Mouse (Mus musculus) spleen, adult 18-20 months (tissue): ENCODE results near the gene Nags.

Experiments
- DNase-seq, 2 experiments: peaks; one replicate each; pipeline ENCODE4 v3.0.0; 2022; ENCODE audit warnings: mixed read lengths in 2 of 2

Nags gene

DNA sequence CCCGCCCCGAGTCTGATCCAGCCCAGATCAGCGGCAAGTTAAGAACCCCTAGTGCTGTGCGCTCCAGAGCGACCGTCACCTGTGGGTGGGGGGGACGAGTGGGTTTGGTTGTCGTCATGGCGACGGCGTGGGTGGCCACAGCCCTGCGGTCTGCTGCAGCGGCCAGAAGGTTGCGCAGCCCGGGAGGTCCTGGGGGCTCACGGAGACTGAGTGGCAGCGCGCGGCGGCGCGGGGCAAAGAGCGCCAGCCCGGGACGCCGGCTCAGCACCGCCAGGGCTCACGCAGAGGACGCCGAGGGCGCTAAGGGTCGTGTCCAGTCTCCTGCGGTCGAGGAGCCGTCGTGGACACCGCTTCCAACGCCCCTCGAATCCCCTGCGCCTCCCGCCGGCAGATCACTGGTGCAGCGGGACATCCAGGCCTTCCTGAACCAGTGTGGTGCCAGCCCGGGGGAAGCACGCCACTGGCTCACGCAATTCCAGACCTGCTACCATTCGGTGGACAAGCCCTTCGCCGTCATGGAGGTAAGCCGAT lies at the start of gene Nags:
Gene Nags (plus strand): TSS at position 43 of the 531 bp plus-strand sequence.
- no peak for DNase-seq

DNA sequence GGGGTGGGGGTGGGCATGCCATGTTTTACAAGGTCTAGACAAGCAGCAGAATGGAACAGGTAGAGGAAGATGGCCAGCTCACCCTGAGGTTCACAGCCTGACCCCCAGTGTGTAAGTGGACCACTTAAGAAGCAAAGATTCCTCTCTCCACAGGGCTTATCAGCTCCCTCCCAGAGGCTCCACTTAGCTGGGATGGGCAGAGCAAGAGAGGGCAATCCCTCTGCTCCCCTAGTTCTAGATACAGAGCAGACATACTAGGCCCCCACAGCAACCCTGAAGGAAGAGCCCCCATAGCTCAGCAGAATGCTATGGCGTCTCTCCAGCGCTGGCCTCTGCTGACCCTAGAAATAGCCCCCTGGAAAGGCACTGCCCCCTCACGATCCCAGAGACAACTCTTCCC lies 49.6 kb upstream of the Nags start:
- DNase-seq: no peak

DNA sequence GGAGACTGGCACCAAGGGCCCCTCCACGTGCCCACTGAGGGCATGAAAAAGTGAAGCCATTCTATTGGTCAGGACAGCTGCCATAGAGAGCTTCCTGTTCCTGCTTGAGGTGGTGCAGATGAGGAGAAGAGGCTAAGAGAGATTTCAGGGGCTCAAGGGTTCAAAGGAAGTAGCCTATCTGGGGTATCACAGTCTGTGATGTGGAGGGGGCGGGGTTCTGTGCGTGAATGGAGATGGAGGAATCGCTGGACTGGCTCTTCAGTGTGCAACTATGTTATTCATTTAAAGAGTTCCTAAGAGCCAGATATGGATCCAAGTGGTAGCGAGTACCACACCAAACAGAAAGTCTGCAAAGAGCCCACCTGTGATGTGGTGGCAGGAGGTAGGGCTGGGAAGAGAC lies 48.9 kb upstream of the Nags start:
- DNase-seq: no peak

DNA sequence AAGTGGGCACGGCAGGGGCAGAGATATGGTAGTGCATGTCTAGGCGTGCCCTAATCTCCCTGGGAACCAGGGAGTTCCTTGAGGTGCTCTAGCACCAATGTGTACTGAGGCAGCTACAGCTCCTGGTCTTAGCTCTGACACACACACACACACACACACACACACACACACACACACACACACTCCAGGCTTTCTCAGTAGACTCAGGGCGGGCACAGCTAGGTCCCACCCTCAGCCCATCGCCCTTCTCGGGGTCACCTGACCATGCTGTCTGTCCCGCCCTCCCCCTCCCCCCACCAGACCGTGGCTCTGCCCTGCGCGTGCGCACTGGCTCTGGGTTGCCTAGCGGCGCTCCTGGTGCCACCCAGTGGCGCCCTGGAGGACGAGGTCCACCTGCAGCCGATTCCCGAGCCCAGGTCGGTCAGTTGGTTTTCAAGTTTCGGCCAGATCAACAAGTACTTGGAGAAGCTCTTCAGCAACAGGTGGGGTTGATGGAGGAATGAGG lies 48.4 kb upstream of the Nags start:
- no peak for DNase-seq

DNA sequence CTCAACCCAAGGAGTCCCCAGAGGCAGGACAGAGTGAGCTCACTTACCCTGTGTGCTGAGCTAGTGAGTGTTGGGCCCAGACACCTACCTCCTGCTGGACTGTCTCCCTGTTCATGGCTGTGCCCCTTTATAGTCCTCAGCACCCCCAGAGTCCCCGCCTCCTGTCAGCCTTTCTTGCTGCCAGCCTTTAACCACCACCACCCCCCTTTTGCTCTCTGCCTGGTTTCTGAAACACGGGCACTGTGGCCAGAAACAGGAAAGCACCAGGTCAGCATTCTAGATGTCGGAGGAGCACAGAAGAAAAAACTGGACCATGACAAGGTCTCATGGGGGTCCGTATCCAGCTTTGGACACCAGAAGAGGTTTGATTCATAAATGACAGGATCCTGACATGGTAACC lies 44.1 kb upstream of the Nags start, which contains the start of gene Ppy:
Gene Ppy (minus strand): TSS at position 101 of the 400 bp plus-strand sequence.
- DNase-seq: no peak

DNA sequence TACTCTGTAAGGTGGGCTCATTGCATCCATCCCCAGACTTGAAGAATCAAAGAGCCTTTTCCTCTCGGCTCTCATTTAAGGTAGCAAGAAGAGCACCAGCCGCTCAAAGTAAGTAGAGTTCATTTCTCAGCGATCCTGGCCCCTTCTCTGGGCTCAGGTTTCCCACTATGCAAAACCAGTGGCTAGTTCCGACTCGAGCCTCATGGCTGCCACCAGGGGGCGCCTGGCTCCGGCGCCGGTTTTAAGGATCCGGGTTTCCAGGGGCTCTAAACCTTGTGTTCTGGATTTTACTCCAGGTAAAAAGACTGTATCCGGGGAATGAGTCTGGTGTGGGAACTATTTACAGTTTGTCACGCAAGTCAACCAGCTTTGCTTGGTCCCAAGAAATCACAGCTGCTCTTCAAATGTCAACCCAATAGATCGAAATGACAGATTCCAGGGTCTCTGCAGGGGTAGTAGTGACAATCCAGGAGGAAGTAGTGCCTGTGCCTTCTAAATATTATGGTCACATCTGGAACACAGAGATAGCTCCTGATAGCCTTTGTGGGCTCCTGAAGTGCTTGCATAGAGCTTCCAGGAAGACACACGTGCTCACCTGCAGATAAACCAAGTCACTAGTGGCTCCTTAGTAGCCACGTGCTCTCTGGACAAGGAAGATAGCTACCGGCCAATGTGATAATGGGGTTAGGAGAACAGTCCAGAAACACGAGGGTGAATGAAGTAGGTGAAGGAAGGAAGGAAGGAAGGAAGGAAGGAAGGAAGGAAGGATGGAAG lies 42.6 kb upstream of the Nags start:
- peak in 1 of 2 experiments; percentile 66 for DNase-seq

DNA sequence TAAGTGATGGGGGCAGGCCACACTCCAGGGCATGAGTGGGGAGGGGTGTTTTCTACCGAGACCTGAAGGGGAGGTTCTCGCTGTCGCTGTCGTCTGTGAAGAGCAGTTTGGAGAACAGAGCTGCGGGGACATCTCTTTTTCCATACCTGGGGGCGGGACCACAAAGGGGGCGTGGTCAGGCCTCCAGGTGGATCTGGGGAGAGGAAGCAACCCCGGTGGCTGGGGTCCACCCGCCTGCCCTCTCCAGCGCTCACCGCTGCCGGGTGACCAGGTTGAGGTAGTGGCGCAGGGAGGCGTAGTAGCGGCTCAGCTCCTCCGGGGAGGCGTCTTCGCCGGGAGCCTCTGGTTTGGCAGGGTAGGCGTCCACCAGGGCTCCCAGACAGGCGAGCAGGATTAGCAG lies 38.4 kb upstream of the Nags start:
- no peak for DNase-seq

DNA sequence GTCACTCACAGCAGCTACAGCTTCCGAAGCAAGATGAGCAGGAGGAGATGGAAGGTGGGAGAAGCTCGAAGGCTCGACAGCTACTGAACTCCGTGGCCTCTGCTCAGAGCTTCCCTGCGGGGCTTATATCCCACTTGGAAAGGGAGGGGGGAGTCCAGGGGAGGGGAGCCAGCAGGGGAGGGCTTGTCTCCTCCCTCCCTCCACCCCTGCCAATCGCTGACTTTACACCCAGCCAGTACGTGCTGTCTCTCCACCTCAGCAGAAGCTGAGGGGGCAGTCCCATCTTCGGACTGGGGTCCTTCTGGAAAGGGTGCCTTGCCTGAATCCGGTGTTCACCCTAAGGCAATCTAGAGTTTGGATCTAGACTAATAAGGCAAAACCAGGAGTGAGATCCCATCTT lies 37.6 kb upstream of the Nags start, which contains the start of gene Pyy:
Gene Pyy (minus strand): TSS at position 101 of the 400 bp plus-strand sequence.
- DNase-seq: no peak

DNA sequence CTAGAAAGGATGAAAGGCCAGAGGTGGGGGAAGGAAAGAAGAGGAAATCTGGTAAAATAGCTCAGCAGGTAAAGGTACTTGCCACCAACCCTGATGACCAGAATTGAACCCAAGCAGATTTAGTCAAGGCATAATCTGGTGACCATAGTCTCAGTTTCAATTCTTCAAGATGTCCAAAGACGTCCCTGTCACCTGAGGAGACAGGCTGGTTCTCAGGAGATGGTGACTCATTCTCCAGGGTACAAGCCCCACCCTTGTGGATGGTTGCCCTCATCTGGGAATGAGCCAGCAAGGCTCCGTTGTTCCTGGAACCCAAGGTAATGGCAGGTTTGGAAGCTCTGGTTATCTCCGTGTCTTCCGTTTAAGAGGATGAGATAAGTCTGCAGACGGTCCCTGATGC lies 33.7 kb upstream of the Nags start:
- DNase-seq: no peak

DNA sequence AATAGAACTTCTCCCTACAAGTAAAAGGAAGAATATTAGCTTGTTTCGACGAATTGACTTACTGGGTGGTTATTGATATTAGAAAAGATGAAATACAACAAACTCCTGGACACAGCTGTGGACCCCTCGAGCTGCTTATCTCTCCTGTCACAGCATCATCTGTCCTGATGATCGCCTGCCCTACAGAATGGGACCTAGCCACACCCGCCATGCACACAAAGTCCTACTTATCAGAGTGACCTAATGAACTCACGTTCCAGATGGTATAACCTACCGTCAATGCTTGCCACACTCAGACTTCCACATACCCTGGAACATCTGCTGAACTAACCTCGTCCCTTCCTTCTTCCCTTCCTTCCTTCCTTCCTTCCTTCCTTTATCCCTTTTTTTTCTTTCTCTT lies 29.1 kb upstream of the Nags start:
- DNase-seq: no peak

DNA sequence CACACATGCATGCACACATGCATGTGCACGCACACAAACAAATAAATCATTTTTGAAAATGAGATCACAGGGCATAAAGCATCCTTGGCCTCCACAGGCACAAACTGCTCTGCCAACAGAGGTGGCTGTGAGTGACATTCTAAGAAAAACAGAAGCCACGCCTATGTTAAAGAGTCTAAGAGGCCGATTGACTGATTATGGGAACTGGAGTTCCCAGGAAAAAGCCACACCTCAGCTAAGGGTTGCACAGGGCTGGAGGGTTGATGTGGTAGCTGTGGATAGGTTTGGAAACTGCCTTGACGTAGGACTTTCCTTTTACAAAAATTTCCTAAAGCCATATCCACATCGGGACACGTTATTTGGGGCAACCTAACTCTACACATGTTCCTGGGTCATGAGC lies 27.9 kb upstream of the Nags start:
- DNase-seq: no peak

DNA sequence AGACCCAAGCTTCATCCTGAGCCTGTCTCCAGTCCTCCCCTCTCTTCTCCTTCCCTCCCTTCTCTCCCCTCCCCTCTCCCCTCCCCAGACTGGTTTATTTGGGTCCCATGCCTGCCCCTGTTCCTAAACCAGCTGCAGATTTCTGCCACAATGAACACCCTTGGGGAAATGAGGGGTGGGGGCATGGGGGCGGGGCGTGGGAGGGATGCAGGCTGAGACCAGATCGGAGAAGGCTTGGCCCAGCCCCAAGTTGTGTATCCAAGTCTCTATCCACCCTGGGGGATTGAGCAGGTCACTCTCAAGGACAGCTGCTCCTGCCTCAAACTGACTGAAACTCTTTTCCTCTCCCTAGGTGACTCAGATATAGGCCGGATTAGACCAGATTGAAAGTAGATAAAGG lies 10.8 kb upstream of the Nags start:
- DNase-seq: no peak

DNA sequence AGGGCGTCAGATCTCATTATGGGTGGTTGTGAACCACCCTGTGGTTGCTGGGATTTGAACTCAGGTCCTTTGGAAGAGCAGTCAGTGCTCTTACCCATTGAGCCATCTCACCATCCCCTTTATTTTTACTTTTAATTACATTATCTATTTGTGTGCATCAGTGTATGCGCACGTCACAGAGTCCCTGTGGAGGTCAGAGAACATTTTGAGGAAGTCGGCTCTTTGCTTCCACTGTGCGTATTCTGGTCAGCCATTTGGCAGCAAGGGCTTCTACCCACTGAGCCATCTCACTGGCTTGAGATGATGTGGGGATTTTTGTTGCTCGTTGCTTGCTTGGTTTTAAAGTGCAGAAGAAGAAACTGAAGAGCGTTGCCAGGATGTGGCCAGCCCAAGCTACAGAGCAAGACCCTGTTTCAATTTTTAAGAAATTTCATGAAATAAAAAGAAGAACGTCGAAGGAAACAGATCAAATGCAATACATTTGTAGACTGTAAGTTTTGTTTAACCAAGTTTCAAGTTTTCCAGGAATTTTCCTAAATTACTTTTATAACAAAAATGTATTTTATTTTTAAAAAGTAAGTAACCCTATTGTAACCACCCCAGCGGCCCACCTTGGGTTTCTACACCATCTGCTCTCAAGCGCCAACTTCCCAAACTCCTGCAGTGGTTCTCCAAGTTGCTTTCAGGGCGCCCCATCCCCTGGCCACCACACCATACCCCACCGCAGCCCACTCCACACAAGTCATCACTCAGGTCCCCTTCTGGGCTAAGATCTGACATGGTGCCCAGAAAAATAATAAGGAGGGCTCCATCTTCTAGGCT lies 7.5 kb upstream of the Nags start:
- DNase-seq: no peak

DNA sequence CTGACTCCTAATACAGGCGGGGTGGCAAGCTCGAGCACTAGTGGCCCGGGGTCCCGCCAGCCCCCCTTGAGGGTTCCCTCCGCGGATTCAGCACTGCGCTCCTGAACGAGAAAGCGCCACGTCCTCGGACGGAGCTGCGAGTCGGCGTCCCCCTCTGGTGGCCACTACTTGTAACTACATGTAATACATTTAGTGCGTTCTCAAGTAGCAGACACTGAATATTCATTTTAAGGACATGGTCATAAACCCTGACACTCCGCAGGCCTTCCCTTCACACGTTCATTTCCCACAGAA lies 6.9 kb upstream of the Nags start:
- DNase-seq: peak; percentile 22 to 62

DNA sequence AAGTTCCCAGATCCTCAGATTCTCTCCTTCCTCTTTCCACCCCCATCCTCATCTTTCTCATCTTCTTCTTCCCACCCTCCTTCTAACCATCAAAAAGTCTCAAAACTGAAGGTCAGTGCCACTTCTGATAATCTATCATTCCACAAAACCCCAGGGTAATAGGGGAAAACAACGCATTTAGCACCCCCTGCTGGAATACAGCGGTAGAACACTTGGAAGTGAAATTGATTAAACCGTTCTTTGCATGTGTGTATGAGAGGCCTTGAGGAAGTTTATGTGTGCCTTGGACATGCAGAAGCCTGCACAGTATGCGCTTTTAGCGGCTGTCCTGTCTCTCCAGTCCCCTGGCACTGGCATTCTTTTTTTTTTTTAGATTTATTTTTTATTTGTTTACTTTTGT lies 4.8 kb upstream of the Nags start:
- peak in 1 of 2 experiments; percentile 63 for DNase-seq

DNA sequence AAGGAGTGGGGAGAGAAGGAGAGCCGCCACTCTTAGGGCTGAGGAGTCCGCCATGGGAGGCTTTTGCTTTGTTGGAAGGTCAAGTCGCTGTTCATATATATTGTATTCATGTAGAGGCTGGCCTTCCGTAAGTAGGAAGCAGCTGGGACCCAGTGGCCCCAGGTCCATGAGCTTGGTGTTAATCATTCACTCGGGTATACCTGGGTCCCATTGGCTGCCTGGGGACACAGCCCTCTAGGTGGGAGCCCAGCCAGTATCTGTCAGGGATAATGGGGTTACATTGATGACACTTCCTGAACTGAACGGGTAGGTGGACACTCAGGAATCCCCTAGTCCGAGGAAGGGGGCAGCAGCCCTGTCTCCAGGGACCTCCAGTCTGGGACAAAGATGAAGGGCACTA lies 3.0 kb upstream of the Nags start:
- DNase-seq: no peak

DNA sequence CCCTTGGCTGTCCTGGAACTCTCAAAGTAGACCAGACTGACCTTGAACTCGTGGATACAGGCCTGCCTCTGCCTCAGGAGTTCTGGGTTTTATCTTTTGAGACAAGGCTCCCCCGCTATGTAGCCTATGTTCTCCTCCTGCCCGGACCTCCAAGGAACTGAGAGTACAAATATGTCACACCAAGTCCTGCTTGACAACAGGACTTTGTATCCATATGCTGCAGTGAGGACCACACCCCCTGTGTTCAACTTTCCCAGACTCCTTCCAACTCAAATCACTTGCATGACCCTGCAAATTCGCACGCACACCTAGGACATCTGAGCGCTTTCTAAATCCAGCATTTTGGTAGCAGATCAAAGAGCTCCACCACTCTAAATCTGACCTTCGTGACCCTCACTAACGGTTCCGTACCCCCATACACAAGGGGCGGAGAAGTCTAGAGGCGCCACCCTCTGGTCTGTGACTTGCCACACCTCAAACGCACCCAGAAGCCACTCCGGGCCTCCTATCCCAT lies 299 bp upstream of the Nags start:
- DNase-seq: no peak

DNA sequence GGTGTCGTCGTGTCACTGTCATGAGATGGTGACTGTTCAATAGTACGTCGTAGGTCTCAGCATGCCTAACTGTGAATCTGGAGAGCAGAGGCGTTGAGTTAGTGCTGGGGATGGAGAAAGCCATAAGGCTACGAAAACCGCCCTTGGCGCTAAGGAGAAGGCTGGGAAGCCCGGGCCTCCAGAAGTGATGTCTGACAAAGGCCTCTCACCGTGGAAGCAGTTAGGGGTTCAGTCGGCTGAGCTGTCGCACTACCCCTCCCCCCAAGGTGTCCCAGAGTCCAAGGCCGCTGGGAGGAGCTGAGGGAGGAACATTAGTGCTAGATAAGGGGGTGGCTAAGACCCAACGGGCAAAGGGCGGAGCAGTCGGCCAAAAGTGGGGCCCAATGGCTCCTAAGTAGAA lies 692 bp downstream of the Nags start:
- no peak for DNase-seq

DNA sequence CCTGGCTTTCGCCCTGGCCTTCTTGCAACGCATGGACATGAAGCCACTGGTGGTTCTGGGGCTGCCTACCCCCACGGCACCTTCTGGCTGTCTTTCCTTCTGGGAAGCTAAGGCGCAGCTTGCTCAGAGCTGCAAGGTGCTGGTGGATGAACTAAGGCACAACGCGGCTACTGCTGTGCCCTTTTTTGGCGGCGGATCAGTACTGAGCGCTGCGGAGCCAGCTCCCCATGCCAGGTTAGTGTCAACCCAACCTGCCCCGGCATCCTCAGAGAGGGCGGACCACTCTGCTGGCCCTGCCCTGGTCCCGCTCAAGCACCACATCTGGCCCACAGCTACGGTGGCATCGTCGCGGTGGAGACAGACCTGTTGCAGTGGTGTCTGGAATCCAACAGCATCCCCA lies 1.2 kb downstream of the Nags start:
- no peak for DNase-seq

DNA sequence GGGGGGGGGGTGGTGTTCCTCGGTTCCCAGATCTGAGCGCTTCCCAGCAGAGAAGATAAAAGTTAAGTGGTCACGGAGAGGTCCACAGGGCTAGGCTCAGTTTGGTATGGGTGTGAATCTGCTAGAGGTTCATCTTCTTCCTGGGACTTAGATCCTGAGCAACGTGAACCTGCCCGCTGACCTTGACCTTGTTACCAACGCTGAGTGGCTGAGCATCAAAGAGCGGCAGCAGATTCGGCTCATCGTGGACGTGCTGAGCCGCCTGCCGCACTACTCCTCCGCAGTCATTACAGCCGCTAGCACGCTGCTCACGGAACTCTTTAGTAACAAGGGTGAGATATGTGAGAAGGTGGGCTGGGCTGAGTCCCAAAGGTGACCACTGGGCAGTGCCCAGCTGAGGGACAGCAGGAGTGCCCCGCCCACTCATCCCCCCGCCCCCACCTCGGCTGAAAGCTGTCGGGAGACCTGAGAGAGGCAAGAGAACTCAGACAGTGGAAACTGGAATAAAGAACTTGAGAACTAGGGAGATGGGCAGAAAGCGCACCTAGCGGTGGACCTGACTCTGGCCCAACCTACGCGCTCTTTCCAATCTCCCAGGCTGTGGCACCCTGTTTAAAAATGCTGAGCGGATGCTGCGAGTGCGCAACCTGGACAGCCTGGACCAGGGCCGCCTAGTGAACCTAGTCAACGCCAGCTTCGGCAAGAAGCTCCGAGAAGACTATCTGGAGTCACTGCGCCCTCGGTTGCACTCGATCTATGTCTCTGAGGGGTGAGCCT lies 2.1 kb downstream of the Nags start:
- no peak for DNase-seq

DNA sequence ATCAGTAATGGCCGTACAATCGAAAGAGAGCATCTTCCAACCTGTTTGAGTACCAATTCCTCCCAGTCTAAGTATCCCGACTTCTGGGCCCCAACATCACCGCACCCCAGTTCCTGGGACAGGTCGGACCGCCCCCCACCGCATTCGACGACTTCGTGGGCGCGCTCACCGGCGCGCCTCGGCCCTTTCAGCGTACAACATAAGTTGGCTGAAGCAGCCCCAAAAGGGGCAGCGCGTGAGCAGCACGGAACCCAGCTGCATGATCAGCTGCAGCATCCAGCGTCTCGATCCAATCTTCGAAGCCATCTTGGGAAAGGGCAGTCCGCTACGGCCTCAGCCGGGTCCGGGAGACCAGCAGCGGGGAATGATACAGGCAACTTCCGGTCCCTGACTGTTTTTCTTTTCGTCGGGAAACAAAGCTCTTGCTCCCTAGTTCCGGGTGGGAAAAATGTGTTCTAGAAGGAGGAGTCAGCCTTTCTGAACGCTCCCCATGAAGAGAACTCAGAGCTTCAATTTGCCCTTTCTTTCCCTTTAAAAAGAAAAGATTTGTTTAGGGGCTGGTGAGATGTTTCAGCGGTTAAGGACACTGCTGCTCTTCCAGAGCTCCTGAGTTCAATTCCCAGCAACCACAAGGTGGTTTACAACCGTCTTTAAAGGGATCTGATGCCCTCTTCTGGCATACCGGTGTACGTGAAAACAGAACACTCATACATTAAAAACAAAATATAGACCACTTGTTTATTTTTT lies 10.9 kb downstream of the Nags start, which contains the start of gene Tmem101:
Gene Tmem101 (minus strand): TSS at position 366 of the 747 bp plus-strand sequence.
- DNase-seq: peak; percentile 66 to 80

DNA sequence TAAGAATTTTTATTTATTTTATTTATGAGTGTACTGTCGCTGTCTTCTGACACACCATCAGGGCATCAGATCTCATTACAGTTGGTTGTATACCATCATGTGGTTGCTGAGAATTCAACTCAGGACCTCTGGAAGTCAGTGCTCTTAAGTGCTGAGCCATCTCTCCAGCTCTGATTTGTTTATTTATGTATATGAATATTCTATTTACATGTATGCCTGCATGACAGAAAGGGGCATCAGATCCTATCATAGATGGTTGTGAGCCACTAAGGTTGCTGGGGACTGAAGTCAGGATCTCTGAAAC lies 11.4 kb downstream of the Nags start:
- no peak for DNase-seq
